Mouse (Mus musculus) megakaryocyte, embryonic 14.5 days (primary cell): ENCODE measurements at regions not wholly inside any gene's neighbourhood (a gene's known extent, or its start where the extent isn't known, plus 50 kb on each side); places are given as distances from the start of the nearest gene placed in this dataset.

Experiments used
- FLI1 ChIP-seq: IDR thresholded peaks from 2 replicates; pipeline ENCODE4 v1.6.1; 2012; ENCODE audit warnings: low read length, inconsistent platforms, mixed read lengths
- GATA1 ChIP-seq: IDR thresholded peaks from 3 replicates; pipeline ENCODE4 v1.6.1; 2012; ENCODE audit warnings: mixed read lengths, low read length, inconsistent platforms, borderline replicate concordance

GRCm38 (mm10) chr5:148796072-148796471 lies 133.0 kb downstream of the Katnal1 start:
- TF ChIP-seq GATA1: no peak
- no peak for TF ChIP-seq FLI1
